Mouse (Mus musculus) ES-E14 (cell line): ENCODE data around the gene Herc1. TPM values are rescaled to one million over a fixed set of nuclear protein-coding genes. Genes with fewer than 3 reads are reported as not detected.

Experiments used
- DNase-seq: peaks from one replicate; pipeline ENCODE4 v3.0.0-alpha.2; 2013; ENCODE audit warnings: low read depth, low spot score
- H3K27ac ChIP-seq: 2 replicates; pipeline ENCODE4 v1.5.1; 2012; ENCODE audit warnings: low read depth, mild to moderate bottlenecking, low read length, moderate library complexity, mixed read lengths; ENCODE audit not compliant: poor library complexity, insufficient read depth, severe bottlenecking
- H3K36me3 ChIP-seq: 2 replicates; pipeline ENCODE4 v1.6.1; 2012; ENCODE audit warnings: mild to moderate bottlenecking, low read length, moderate library complexity, mixed read lengths; ENCODE audit not compliant: control insufficient read depth, poor library complexity, insufficient read depth, severe bottlenecking
- H3K4me1 ChIP-seq, 2 experiments: fragments of 150-350 bp in 1 of 2; sonication (generic) in 1 of 2; 2 replicates each; pipeline ENCODE4 v1.6.1; 2012; ENCODE audit warnings: low read length in 2 of 2, mild to moderate bottlenecking in 1 of 2, mixed read lengths in 1 of 2; ENCODE audit not compliant: control insufficient read depth in 2 of 2, insufficient read depth in 2 of 2, poor library complexity in 1 of 2
- H3K4me3 ChIP-seq, 2 experiments: fragments of 150-350 bp in 1 of 2; sonication (generic) in 1 of 2; 2 replicates each; pipeline ENCODE4 v1.5.1; 2012; ENCODE audit warnings: low read length in 2 of 2, low read depth in 1 of 2, mild to moderate bottlenecking in 1 of 2, mixed read lengths in 1 of 2; ENCODE audit not compliant: insufficient read depth in 1 of 2, poor library complexity in 1 of 2, severe bottlenecking in 1 of 2
- H3K9ac ChIP-seq: 2 replicates; pipeline ENCODE4 v1.6.1; 2012; ENCODE audit warnings: low read depth, mild to moderate bottlenecking, low read length, mixed read lengths; ENCODE audit not compliant: poor library complexity, insufficient read depth, severe bottlenecking
- H3K9me3 ChIP-seq: fragments of 150-350 bp; sonication (generic); 2 replicates; pipeline ENCODE4 v1.6.1; 2012; ENCODE audit warnings: low read depth, mild to moderate bottlenecking, low read length; ENCODE audit not compliant: control insufficient read depth, insufficient read depth
- CHD2 ChIP-seq: IDR thresholded peaks from 2 replicates; pipeline ENCODE4 v1.6.1; 2014; ENCODE audit warnings: mild to moderate bottlenecking, low read depth, low read length, inconsistent platforms
- HCFC1 ChIP-seq: IDR thresholded peaks from 2 replicates; pipeline ENCODE4 v1.6.1; 2012; ENCODE audit warnings: low read length, inconsistent platforms, borderline replicate concordance; ENCODE audit not compliant: insufficient read depth
- MAFK ChIP-seq: IDR thresholded peaks from 2 replicates; pipeline ENCODE4 v1.6.1; 2014; ENCODE audit warnings: mild to moderate bottlenecking, low read depth, low read length, inconsistent platforms; ENCODE audit not compliant: insufficient read depth
- ZC3H11A ChIP-seq: IDR thresholded peaks from 2 replicates; pipeline ENCODE4 v1.6.1; 2012; ENCODE audit warnings: low read depth, mild to moderate bottlenecking, inconsistent platforms, low read length, borderline replicate concordance
- ZNF384 ChIP-seq: IDR thresholded peaks from 2 replicates; pipeline ENCODE4 v1.6.1; 2012; ENCODE audit warnings: low read depth, low read length, inconsistent platforms
- in situ Hi-C, 2 experiments: fragments of 600-800 bp; cut with MboI; formaldehyde crosslinking; loops; one replicate each; pipeline ENCODE4 v1.15.1; 2025; ENCODE audit warnings: low sequenced_read_pairs in 2 of 2, inconsistent platforms in 1 of 2; ENCODE audit not compliant: unreplicated experiment in 2 of 2
- total RNA-seq: library from RNA; depleted of rRNA; stranded (reverse); fragments of 300-350 nt; gene quantifications from 2 replicates; pipeline ENCODE4 v1.2.3, GENCODE M21; 2012

Gene Herc1
- total RNA-seq, 1 experiment, result 43.3 TPM

- peak overlapping the region in 1 of 2 experiments; percentile 22; a peak in 1 of 4 replicates for H3K4me3 ChIP-seq
- peaks cover 9 to 11% of the 10 kb centered on the region in 2 experiments; a peak in 3 of 4 replicates for H3K4me1 ChIP-seq
- H3K9me3 ChIP-seq, result no peaks in the 10 kb centered on the region
- peaks cover 5% of the 10 kb centered on the region; the same call in 1 of the 2 replicates for H3K36me3 ChIP-seq
- no peak for TF ChIP-seq MAFK
- TF ChIP-seq CHD2, result no peak
- TF ChIP-seq ZNF384, result no peak
- no peak for TF ChIP-seq ZC3H11A
- TF ChIP-seq HCFC1, result no peak
- in situ Hi-C loops, result no loop called here
- H3K9ac ChIP-seq, result no peak overlapping the region; the same call in 1 of the 2 replicates
- no peak overlapping the region for H3K27ac ChIP-seq
- no peak for DNase-seq
These were observed 163.5 kb downstream of the Herc1 start for GRCm38 (mm10) chr9:66513661-66514255.

GRCm38 (mm10) chr9:66514256-66514770, 164.1 kb downstream of the Herc1 start, which contains the start of gene Fbxl22:
Gene Fbxl22 (minus strand): TSS chr9:66514593.
- no peaks in the 10 kb centered on the region for H3K9me3 ChIP-seq
- in situ Hi-C loops, result no loop called here
- H3K36me3 ChIP-seq, result peaks cover 5% of the 10 kb centered on the region; the same call in 1 of the 2 replicates
- H3K4me3 ChIP-seq, result peak within 1 kb of the TSS; percentile 22 to 53
- DNase-seq, result peak; percentile 78
- peak; percentile 27; the same call in 1 of the 2 replicates for TF ChIP-seq HCFC1
- no peak for TF ChIP-seq ZNF384
- H3K9ac ChIP-seq, result peak within 1 kb of the TSS; percentile 57; the same call in 1 of the 2 replicates
- H3K27ac ChIP-seq, result peak within 1 kb of the TSS; percentile 73; the same call in 1 of the 2 replicates
- H3K4me1 ChIP-seq, result peaks cover 9 to 11% of the 10 kb centered on the region in 2 experiments; a peak in 3 of 4 replicates

GRCm38 (mm10) chr9:66515115-66515514, 164.9 kb downstream of the Herc1 start:
- H3K4me1 ChIP-seq, result peaks cover 9 to 11% of the 10 kb centered on the region in 2 experiments; a peak in 3 of 4 replicates
- no peak for DNase-seq
- H3K27ac ChIP-seq, result no peak overlapping the region; the same call in 1 of the 2 replicates
- TF ChIP-seq HCFC1 (no peak), MAFK (no peak), ZC3H11A (no peak)
- no peaks in the 10 kb centered on the region for H3K9me3 ChIP-seq
- peaks cover 5% of the 10 kb centered on the region; the same call in 1 of the 2 replicates for H3K36me3 ChIP-seq
- H3K9ac ChIP-seq, result peak overlapping the region; percentile 57; the same call in 1 of the 2 replicates
- no peak overlapping the region for H3K4me3 ChIP-seq
- in situ Hi-C loops, result no loop called here

- in situ Hi-C loops, result no loop called here
- no peak overlapping the region for H3K27ac ChIP-seq
- TF ChIP-seq MAFK, result no peak
- TF ChIP-seq CHD2, result no peak
- TF ChIP-seq HCFC1, result no peak
- no peak for TF ChIP-seq ZNF384
- no peak for TF ChIP-seq ZC3H11A
- no peaks in the 10 kb centered on the region for H3K9me3 ChIP-seq
- H3K4me3 ChIP-seq, result no peak overlapping the region
- peaks cover 7% of the 10 kb centered on the region; the same call in 1 of the 2 replicates for H3K36me3 ChIP-seq
- DNase-seq, result no peak
- peaks cover 8 to 9% of the 10 kb centered on the region in 2 experiments; a peak in 3 of 4 replicates for H3K4me1 ChIP-seq
- H3K9ac ChIP-seq, result no peak overlapping the region
These were observed 165.5 kb downstream of the Herc1 start for GRCm38 (mm10) chr9:66515680-66516210.
